Mouse (Mus musculus): Measurements from ENCODE around the gene Rps15.
A peak's percentile ranks its signal among the peaks of the same experiment; 100 is the strongest.

Rps15 gene

GRCm38 (mm10) chr10:80315315-80315714 lies 23.1 kb downstream of the Rps15 start:
- no peak for DNase-seq (ENCODE audit: low spot score)

DNA sequence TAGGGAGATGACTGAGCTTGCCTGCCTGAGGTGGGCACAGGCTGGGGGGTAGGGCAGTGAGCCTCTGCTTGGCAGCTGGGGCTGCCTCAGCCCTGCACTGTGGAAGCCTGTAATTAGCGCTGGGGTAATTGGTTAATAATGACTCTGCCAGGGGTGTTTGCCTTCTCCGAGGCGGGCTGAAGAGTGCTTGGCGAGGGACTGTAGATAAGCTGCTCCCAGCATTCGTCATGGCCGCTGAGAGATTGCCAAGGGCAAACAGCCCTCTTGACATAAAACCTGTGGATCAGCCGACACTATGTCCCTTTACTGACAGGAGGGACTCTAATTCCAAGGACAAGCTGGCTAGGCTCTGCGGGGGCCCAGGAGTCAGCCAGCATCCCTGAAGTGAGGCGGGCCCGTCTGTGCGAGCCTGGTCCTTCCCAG lies 24.1 kb downstream of the Rps15 start:
- peak; percentile 28 for DNase-seq (ENCODE audit: low spot score)

- DNase-seq (ENCODE audit: low spot score): no peak
Observed at GRCm38 (mm10) chr10:80317011-80317410, 24.8 kb downstream of the Rps15 start.

DNA sequence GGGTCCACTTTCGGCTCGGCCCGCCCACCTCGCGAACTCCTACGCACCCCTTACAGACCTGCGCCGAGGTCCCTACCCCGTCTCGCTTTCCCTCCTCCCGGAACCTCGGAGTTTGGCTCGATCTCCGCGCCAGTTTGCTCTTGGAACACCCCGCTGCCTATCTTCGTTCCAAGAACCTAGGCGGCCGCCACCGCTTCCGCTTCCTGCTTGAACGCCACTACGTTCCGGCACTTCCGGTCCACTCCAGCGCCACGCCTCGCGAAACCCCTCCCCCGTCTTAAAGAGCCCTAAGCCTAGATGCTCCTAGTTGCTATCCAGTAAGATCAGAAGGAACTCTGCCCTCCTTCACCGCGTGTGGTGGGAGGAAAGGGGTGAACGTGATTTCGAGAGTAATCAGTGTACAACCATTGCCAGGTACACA lies 28.1 kb downstream of the Rps15 start, which contains the start of gene 2310011J03Rik:
TSS of gene 2310011J03Rik (minus strand) at position 198 of the 421 bp plus-strand sequence.
- peak; percentile 96 for DNase-seq (ENCODE audit: low spot score)

GRCm38 (mm10) chr10:80321014-80321669 lies 28.9 kb downstream of the Rps15 start:
- no peak for DNase-seq (ENCODE audit: low spot score)

DNA sequence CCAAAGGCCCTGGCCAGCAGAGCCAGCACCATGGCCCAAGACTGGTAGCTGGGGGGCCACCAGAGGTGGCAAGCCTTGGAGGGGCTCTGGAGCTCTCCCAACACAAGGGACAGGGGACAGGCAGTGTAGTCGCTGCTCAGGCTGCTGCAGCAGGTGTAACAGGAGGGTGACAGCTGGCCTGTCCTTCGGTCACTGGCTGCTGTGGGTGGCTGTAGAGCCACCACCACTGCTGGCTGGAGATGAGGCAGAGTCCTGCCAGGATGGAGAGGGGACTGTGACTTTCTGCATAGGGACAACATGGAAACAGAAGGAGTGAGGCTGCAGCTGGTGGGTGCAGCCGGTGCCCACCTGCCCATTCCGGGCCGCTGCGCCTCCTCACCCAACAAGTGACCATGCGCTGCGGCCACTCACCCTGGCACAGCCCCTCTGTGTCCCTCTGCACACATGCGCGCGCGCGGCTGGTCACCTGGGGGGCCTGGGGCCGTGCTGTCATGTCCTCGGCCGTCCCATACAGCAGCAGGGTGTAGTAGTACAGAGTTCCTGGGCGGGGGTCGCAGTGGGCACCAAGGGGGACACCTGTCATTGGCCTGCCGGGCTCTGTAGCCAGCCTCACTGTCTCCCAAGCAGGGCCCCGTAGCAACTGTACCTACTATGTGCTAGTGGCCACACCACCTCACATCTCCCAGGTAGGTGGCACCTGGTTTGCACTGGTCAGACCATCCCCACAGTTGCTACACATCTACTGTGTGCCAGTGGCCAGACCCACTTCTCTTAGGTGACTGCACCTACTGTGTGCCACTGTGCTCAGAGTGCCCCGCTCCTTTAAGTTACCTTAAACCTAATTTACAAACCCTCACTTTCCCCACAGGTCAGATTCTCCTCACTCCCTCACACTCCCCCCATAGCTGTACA lies 29.7 kb downstream of the Rps15 start:
- no peak for DNase-seq (ENCODE audit: low spot score)

- DNase-seq (ENCODE audit: low spot score): no peak
Observed at GRCm38 (mm10) chr10:80322811-80323211, 30.6 kb downstream of the Rps15 start.

DNA sequence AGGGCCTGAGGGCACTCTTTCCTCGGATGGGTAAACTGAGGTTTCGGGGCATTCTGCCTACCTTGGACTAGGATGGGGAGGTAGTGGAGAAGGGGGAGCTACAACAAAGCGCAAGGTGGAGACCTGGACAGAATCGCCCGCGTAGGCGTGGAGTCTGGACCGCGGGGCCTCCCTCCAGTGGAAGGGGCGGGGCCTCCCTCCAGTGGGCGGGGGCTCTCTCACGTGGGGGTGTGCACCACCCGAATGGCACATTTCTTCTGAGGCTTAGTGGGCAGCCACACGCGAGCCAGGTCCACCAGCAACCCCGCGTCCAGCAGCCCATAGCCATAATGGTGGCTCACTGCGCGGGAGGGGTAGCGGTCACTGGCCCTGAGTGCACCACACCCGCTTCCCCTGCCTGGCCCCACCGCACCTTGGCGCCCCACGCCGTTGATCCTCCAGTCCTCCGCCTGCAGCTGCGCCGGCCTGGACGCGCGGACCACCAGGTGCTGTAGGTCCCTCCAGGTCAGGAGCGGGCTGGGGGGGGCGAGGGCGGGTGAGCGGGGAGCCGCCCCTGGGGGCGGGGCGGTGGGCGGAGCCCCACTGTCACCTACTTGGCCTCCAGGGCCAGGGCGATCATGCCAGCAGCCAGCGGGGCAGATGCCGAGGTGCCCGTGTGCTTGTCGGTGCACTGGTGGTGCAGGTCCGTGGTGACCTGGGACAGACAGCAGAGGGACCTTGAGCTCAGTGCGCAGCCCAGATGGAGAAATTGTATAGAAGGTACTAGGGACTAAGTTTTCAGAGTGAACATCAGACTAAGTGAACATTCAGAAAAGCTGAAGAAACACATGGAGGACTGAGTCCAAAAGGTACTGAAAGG lies 31.2 kb downstream of the Rps15 start:
- DNase-seq (ENCODE audit: low spot score): peak; percentile 73

DNA sequence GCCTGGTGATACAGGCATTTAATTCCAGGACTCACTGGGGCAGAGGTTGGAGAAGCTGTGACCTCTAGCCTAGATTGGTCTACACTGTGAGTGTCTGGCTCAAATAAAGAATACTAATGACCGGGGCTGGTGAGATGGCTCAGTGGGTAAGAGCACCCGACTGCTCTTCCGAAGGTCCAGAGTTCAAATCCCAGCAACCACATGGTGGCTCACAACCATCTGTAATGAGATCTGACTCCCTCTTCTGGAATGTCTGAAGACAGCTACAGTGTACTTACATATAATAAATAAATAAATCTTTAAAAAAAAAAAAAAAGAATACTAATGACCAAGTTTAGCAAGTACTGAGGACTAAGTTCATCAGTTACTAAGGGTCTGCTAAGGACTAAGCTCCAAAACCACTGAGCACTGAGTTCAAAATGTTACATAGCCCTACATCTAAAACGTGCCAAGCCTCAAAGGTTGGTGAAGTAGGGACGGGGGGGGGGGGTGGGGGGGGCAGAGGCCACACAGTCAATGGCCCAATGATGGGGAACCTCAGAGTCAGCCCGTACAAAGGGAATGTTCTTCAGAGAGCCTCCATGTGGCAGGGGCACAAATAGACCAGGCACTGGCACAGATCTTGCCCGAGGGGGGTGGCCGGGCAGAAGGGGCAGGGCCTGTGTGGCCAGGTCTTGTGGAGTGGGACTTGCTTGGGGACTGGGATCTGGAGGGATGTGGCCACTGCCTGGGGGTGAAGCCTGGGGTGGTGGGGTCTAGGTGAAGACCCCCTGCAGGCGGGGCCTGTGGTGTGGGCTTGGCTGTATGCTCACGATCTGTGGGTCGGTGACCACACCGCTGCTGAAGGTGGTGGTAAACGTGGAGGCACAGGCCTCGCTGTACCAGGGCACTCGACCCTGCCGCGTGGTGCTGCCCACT lies 32.1 kb downstream of the Rps15 start:
- DNase-seq (ENCODE audit: low spot score): no peak

DNA sequence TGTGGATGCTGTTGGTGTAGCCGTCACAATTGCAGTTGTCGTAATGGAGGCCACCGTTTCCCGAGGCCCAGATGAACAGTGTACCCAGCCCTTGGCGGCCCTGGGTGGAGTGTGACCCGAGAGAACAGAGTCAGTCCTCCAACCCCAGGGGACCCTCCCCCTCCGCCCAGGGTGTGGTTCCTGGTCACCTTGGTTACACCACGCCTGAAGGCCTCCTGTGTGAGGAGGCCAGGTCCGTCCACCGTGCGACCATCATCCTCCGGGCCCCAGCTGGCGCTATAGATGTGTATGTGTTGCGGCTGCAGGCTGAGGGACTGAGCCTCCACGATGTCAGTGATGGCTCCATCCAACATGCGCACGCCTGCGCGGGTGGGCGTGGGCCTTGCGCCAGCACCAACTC lies 32.8 kb downstream of the Rps15 start:
- DNase-seq (ENCODE audit: low spot score): no peak

DNA sequence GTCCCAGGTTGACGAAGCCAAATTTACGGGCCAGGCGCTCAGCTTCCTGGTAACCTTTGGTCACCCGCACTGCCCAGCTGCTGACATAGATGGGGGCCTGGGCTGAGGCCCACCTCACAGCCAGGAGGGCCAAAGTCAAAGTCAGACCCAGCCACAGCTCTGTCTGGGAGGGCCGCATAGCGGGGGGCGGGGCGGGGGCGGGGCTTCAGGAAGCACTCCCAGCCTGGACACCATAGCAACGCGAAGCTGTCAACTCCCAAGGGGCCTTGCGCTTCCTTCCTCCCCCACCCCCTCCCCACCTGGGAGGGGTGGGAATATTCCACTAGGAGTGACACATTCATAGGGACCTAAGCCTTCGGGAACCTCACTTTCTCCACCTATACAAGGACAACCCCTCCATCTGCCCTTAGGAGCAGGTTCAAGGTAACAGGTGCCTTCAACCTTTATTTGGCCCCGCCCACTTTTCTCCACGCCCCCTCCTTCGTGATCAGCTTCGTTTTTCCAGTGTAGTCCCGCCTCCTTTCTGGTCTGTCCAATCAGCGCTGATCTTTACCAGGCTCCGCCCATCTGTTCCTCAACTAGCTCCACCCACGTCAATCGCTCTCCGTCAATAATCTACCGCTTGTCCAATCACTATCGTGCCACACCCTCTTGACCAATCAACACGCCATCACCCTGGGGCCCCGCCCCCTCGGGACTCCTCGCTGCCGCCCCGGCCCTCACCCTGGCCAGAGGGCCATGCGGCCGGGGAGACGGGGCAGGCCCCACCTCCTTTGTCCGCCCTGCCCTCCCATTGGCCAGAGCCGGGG lies 37.2 kb downstream of the Rps15 start, which contains the start of the genes Pcsk4 and Reep6:
TSS of gene Pcsk4 (minus strand) at position 226 of the 809 bp plus-strand sequence.
TSS of gene Reep6 (plus strand) at position 681 of the 809 bp plus-strand sequence.
- peak; percentile 97 for DNase-seq (ENCODE audit: low spot score)

- no peak for DNase-seq (ENCODE audit: low spot score)
Observed at GRCm38 (mm10) chr10:80330084-80330483, 37.8 kb downstream of the Rps15 start.

GRCm38 (mm10) chr10:80330888-80331287 lies 38.6 kb downstream of the Rps15 start:
- DNase-seq (ENCODE audit: low spot score): no peak

DNA sequence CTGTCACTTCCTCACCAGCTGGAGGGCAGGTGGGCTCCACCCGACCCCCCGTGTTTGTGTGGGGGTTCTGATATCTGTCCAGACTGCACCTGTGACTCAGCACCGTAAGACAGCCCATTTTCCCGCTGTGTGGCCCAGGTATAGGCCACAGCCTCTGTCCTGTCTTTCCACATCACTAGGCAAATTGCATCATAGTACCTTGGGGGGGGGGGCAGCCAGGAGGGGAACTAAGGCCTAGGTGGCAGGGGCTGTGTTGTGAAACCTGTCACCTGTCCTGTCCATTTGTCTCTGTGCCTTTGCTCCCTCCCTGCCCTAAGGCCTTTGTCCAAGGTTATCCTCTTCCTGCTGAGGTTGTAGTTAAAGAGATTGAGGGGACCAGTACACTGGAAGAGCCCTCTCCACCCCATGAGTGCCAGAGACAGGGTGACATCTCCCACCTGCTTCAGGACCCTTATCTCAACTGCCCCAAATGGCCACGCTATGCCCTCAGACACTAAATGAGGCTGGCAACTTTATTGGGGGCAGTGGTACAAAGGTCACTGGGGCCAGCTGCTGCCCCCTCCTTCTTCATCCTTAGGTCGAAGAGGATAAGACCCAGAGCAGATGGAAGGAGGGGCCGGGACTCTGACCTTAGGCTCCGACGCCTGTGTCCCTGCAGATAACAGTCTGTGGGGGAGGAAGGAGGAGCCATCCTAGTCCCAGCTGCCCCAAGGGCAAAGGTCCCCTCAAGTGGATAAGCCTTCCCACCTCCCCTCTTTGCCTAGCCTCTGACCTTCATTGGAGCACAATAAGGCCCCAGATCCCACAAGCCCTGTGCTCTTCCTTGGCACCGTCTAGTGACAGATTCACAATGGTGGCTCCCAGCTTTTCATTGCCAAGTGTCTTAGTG lies 39.6 kb downstream of the Rps15 start:
- DNase-seq (ENCODE audit: low spot score): no peak

GRCm38 (mm10) chr10:80332525-80332989 lies 40.3 kb downstream of the Rps15 start:
- DNase-seq (ENCODE audit: low spot score): no peak

DNA sequence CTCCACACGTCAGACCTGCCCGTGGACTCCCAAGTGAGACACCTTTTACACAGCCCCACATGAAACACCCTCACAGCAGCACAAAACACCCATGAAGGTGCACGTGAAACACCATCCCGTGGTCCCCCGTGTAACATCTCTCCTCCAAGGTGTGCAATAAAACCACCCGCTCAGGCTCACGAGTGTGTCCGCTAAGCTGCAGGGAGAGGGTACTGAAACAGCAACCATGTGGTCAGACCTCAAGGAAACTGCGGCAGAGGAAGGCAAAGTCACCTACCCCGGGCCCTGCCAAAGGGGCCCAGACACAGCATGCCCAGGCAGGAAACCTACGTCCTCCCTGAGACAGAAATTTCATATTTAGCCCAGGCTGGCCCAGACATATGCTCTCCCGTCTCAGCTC lies 44.0 kb downstream of the Rps15 start:
- no peak for DNase-seq (ENCODE audit: low spot score)

DNA sequence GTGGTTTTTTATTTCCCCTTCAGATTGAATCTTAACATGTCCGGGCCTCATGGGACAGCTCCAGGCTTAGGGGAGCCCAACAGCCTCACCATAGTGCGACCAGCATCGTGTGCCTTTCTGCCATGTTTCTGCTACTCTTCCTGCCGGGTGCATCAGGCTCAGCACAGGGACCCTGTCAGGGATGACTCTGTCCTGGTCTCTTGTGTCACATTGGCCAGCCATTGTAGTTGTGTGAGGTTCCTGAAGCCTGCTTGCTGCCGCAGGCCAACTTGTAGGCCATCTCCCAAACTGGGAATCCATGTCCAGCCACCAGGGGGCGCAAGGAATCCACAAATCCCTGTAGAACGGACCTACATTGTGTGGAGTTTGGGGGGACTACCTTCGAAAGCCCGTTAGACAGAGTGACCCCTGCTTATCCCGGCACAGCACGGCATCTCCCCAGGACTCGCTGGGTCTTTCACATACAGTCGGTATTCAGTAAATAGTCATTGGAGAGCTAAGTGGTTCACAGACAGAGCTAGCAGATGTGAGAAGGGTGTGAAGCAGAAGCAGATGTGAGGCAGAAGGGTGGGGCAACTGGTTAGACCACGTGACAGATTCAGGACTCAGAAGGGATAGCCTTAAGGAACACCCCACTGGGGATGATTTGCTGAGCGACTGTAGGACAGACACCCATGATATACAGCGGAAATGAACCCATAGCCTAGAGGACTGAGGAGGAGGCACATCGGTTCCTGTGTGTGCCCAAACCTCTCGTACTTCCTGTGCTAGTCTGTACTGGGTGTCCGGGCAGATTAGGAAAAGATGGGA lies 47.9 kb downstream of the Rps15 start:
- peak; percentile 85 for DNase-seq (ENCODE audit: low spot score)

DNA sequence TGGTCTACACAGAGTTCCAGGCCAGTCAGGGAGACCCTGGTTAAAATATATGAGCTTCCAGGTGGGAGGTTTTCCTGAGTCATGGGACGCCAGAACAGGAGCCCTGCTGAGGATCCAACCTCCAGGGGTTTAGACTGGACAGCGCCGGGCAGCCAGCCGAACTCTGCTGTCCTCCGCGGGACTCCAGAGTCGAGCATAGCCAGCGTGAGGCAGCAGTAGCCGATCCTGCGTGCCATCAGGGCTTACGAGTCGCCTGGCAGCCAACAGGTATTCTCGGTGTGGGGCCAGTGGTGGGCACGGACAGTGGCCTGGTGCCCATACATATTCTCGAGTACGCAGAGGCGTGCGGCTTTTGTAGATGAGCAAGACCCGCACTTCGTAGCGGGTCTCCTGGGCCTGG lies 48.8 kb downstream of the Rps15 start:
- no peak for DNase-seq (ENCODE audit: low spot score)

All from lung, postnatal 25 days (tissue).